Mouse (Mus musculus): ENCODE results near the gene Atp5l. TPM values are rescaled to one million over a fixed set of nuclear protein-coding genes. Genes with fewer than 3 reads are reported as not detected.
A peak's percentile ranks its signal among the peaks of the same experiment; 100 is the strongest.

Gene Atp5l
- polyA plus RNA-seq, 1 experiment from 2014 or later = 538 TPM

- Histone ChIP-seq H3K27me3 (no peaks in the 10 kb centered on the region), H3K4me1 (no peaks in the 10 kb centered on the region), H3K4me3 (no peak overlapping the region), H3K36me3 (no peaks in the 10 kb centered on the region), H3K4me2 (replicated peaks) (no peak overlapping the region), H3K9ac (no peak overlapping the region), H3K27ac (no peak overlapping the region), H3K9me3 (no peaks in the 10 kb centered on the region)
- WGBS = 86% methylated on average over 6 of the region's 6 CpGs
- no peak for ATAC-seq (ENCODE audit: insufficient number of reproducible peaks, insufficient read depth, low FRiP score, low TSS enrichment)
Measured at GRCm38 (mm10) chr9:44891210-44891609, 29.3 kb downstream of the Atp5l start.

DNA sequence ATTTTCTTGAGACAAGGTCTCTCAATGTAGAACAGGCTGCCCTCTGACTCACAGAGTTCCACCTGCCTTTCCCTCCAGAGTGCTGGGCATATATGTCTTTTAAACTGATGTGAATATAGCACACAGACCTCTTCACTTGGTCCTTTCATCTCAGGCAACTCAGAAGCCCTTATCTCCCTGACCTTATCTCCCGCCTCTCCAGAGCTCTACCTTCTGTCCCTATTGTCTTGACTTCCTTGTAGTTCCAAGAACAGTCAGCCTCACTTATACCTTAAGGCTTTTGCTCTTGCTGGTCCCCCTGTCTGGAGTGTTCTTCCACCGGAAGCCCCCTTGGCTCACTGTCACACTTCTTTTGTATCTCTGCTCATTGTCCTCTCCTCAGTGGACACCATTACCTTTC is 30.4 kb downstream of the Atp5l start:
- 60% methylated on average over 2 of the region's 2 CpGs for WGBS
- ATAC-seq (ENCODE audit: insufficient number of reproducible peaks, insufficient read depth, low FRiP score, low TSS enrichment) = no peak

GRCm38 (mm10) chr9:44888114-44888624 is 32.4 kb downstream of the Atp5l start:
- Histone ChIP-seq H3K36me3 (no peaks in the 10 kb centered on the region), H3K27ac (no peak overlapping the region), H3K9ac (no peak overlapping the region), H3K9me3 (no peaks in the 10 kb centered on the region), H3K4me2 (replicated peaks) (no peak overlapping the region), H3K27me3 (no peaks in the 10 kb centered on the region), H3K4me1 (no peaks in the 10 kb centered on the region), H3K4me3 (no peak overlapping the region)
- 82% methylated on average over 7 of the region's 7 CpGs for WGBS
- ATAC-seq (ENCODE audit: insufficient number of reproducible peaks, insufficient read depth, low FRiP score, low TSS enrichment) = no peak

More for the DNA sequence above, 30.4 kb downstream of the Atp5l start:
- Histone ChIP-seq H3K4me2 (replicated peaks) (no peak overlapping the region), H3K27me3 (no peaks in the 10 kb centered on the region), H3K27ac (no peak overlapping the region), H3K4me1 (no peaks in the 10 kb centered on the region), H3K9me3 (no peaks in the 10 kb centered on the region), H3K4me3 (no peak overlapping the region), H3K36me3 (no peaks in the 10 kb centered on the region), H3K9ac (no peak overlapping the region)

DNA sequence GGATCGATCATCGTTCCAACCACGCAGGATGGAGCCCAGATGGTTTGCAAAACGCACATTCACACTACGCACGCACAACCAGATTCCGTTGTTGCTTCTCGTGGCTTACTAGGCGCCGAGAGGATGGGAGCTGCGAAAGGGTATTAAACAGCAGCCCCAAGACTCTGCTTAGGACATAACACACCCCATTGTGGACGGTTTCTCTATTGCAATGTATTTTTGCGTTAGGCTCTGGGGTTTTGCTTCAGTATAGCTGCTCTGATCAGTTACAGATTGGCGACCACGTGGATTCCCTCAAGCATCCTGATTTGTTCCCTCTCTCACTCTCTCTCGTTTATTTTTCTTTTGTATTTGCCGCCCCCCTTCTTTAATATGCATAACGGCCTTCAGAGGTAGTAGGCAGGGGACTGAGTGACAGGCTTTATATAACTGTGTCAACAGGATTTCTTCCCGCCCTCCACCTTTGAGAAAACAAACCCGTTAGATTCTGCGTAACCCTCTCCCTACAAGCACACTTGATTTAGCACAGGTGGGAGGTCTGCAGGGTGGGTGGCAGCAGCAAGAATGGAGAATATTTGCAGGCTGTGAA is 37.5 kb downstream of the Atp5l start:
- H3K4me1 ChIP-seq = peaks cover 23% of the 10 kb centered on the region
- WGBS = 1% methylated on average over 21 of the region's 21 CpGs
- peak overlapping the region; percentile 76; the same call in 1 of the 2 replicates for H3K9ac ChIP-seq
- 0 out of 2 replicates have a peak, but pooled peaks have one; percentile 1 for ATAC-seq (ENCODE audit: insufficient number of reproducible peaks, insufficient read depth, low FRiP score, low TSS enrichment)
- peak overlapping the region; percentile 97 for H3K4me2 ChIP-seq (replicated peaks)
- H3K27me3 ChIP-seq = no peaks in the 10 kb centered on the region
- peak overlapping the region; percentile 68 for H3K4me3 ChIP-seq
- peak overlapping the region; percentile 99 for H3K27ac ChIP-seq
- no peaks in the 10 kb centered on the region for H3K9me3 ChIP-seq
- H3K36me3 ChIP-seq = no peaks in the 10 kb centered on the region

DNA sequence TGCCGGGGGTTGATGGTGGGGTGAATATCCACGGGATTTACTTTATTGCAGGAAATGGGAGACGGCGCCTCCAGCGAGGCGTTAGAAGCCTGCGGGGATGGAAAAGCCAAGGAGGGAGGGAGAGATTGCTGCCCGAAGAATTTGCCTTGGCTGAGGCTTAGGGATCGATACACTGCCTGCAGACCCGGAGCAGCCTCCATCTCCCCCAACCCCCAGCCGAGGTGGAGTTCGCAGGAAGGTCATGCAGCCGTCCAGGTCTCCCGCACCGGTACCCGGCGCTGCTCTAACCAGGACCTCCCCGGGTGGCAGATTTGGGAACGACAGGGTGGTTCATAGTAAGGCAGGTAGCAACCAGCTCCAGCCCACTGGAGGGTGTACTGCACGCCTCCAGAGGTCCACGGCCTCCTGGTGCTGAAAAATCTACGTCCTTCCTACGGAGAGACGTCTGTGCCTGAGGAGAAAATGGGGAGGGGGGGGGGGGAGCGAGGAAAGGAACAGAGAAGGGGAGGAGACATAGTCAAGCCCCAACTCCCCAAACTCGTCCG is 38.0 kb downstream of the Atp5l start:
- under 1% methylated on average over 26 of the region's 27 CpGs for WGBS
- H3K9ac ChIP-seq = peak overlapping the region; percentile 76

DNA sequence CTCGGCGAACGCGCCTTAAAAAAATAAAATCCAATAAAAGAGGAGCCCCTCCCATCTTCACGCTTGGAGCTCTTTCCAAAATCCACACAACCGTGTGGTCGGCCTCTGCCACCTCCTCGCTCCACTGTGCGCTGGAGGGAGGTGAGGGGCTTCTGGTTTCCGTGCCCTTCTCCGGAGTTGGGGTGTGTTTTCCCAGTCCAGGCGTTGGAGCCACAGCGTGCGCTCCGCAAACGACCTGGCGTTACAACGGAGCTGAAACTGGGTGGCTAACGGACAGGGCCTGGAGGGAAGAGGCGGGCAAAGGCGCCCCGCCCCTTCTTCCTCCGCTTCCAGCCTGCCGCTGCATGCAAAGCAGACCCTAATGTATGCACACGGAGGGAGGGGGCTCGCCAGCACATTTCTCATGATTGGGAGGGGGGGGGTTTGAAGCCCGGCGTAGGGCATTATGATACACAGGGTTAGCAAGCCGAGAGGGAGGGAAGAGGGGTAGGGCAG is 38.6 kb downstream of the Atp5l start:
- Histone ChIP-seq H3K9me3 (no peaks in the 10 kb centered on the region), H3K4me1 (peaks cover 31% of the 10 kb centered on the region), H3K36me3 (0 out of 2 replicates have a peak, but pooled peaks cover 7% of the 10 kb centered on the region), H3K4me3 (peak overlapping the region; percentile 68), H3K27ac (peak overlapping the region; percentile 99), H3K4me2 (replicated peaks) (peak overlapping the region; percentile 97), H3K9ac (peak overlapping the region; percentile 76), H3K27me3 (no peaks in the 10 kb centered on the region)
- under 1% methylated on average over 28 of the region's 29 CpGs for WGBS
- peak; percentile 85 for ATAC-seq (ENCODE audit: insufficient number of reproducible peaks, insufficient read depth, low FRiP score, low TSS enrichment)

More for the DNA sequence above, 38.0 kb downstream of the Atp5l start:
- H3K4me2 ChIP-seq (replicated peaks) = peak overlapping the region; percentile 97
- no peaks in the 10 kb centered on the region for H3K27me3 ChIP-seq
- 0 out of 2 replicates have a peak, but pooled peaks cover 2% of the 10 kb centered on the region for H3K36me3 ChIP-seq
- ATAC-seq (ENCODE audit: insufficient number of reproducible peaks, insufficient read depth, low FRiP score, low TSS enrichment) = peak; percentile 58
- no peaks in the 10 kb centered on the region for H3K9me3 ChIP-seq
- peak overlapping the region; percentile 99 for H3K27ac ChIP-seq
- H3K4me3 ChIP-seq = peak overlapping the region; percentile 68
- H3K4me1 ChIP-seq = peaks cover 27% of the 10 kb centered on the region

GRCm38 (mm10) chr9:44881221-44881871 is 39.2 kb downstream of the Atp5l start, which contains the start of gene Kmt2a:
Gene Kmt2a, minus strand, starts transcription at chr9:44881296.
- Histone ChIP-seq H3K9me3 (no peaks in the 10 kb centered on the region), H3K4me3 (peak within 1 kb of the TSS; percentile 68), H3K36me3 (0 out of 2 replicates have a peak, but pooled peaks cover 9% of the 10 kb centered on the region), H3K27me3 (no peaks in the 10 kb centered on the region), H3K4me1 (peaks cover 31% of the 10 kb centered on the region), H3K9ac (peak within 1 kb of the TSS; percentile 97), H3K4me2 (replicated peaks) (peak within 1 kb of the TSS; percentile 97), H3K27ac (peak within 1 kb of the TSS; percentile 99)
- peak; percentile 62 for ATAC-seq (ENCODE audit: insufficient number of reproducible peaks, insufficient read depth, low FRiP score, low TSS enrichment)
- under 1% methylated on average over 59 of the region's 71 CpGs for WGBS

- Histone ChIP-seq H3K4me1 (peaks cover 34% of the 10 kb centered on the region), H3K36me3 (0 out of 2 replicates have a peak, but pooled peaks cover 9% of the 10 kb centered on the region), H3K4me2 (replicated peaks) (peak overlapping the region; percentile 97), H3K27ac (peak overlapping the region; percentile 99), H3K27me3 (no peaks in the 10 kb centered on the region), H3K4me3 (peak overlapping the region; percentile 68), H3K9ac (peak overlapping the region; percentile 97), H3K9me3 (no peaks in the 10 kb centered on the region)
- WGBS = under 1% methylated on average over 42 of the region's 44 CpGs
- no peak for ATAC-seq (ENCODE audit: insufficient number of reproducible peaks, insufficient read depth, low FRiP score, low TSS enrichment)
Measured at GRCm38 (mm10) chr9:44880309-44881081, 40.0 kb downstream of the Atp5l start.

DNA sequence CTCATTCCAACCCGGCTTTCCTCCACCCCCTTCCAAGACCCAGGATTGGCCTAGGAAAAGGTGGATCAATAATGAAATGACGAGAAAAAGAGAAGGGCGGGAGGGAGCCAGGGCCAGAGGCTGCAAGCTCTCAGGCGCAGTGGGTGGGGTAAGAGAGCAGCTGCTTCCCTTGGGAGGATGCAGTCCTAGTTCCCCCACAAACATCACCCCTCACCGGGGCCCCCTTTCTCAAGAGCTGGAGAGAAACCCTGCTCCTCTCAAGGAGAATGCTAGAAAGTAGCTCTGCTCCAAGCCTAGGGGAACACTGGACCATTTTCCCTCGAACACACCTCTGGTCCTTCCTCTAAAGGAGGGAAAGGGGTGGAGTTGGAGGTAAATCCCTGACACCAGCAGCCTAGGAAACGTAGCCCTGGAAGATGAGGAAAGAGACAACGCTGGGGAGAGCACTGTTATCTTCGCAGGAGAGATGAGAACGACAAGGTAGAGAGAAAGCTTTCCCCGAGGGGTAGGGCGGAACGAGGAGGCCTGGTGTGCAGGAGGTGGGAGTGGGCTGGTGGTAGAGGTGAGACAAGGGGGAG is 40.8 kb downstream of the Atp5l start:
- H3K27ac ChIP-seq = peak overlapping the region; percentile 99
- WGBS = under 1% methylated on average over 13 of the region's 13 CpGs
- H3K9ac ChIP-seq = peak overlapping the region; percentile 97
- 0 out of 2 replicates have a peak, but pooled peaks cover 9% of the 10 kb centered on the region for H3K36me3 ChIP-seq
- H3K4me3 ChIP-seq = peak overlapping the region; percentile 68
- H3K4me1 ChIP-seq = peaks cover 39% of the 10 kb centered on the region
- no peak for ATAC-seq (ENCODE audit: insufficient number of reproducible peaks, insufficient read depth, low FRiP score, low TSS enrichment)
- H3K4me2 ChIP-seq (replicated peaks) = peak overlapping the region; percentile 97
- no peaks in the 10 kb centered on the region for H3K27me3 ChIP-seq
- no peaks in the 10 kb centered on the region for H3K9me3 ChIP-seq

DNA sequence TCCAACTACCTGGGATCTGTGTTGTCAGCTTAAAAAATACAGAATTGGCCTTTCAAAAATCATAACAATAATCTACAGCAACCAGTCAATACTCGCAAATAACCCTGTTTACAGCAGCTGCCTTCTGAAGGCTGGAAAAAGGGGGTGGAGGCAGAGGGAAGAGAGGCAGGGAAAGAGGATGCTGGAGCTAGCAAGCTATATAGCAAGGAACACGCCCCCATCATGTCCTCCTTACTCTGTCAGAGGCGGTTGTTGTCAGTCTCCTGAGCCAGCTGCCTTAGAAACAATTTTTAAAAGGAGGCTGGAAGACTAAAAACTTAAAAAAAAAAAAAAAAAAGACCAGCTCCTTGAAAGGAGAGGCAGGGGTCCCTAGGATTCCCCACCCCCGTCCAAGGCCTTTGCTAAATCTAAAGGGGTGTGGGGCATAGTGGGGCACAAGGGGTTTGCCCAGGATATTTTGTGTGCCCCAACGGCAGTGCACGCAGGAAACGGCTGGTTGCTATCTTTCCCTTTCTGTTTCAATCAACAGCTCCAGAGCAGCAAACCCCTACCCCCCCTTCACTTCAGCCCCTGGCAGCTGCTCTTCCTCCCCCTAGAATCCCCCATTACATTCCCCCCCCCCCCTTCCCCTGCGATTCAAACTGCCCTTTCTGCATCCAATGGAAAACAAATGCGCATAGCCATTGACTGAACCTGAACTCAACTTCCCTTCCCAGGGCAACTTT is 41.6 kb downstream of the Atp5l start:
- H3K4me2 ChIP-seq (replicated peaks) = peak overlapping the region; percentile 97
- H3K9ac ChIP-seq = peak overlapping the region; percentile 97
- H3K9me3 ChIP-seq = no peaks in the 10 kb centered on the region
- 25% methylated on average over 9 of the region's 9 CpGs for WGBS
- peak overlapping the region; percentile 99 for H3K27ac ChIP-seq
- no peak for ATAC-seq (ENCODE audit: insufficient number of reproducible peaks, insufficient read depth, low FRiP score, low TSS enrichment)
- H3K36me3 ChIP-seq = 0 out of 2 replicates have a peak, but pooled peaks cover 9% of the 10 kb centered on the region
- H3K4me3 ChIP-seq = peak overlapping the region; percentile 68
- peaks cover 43% of the 10 kb centered on the region for H3K4me1 ChIP-seq
- H3K27me3 ChIP-seq = no peaks in the 10 kb centered on the region

Measured in embryonic facial prominence, embryonic 12.5 days (tissue).